14 mouse cellular contexts compared by ENCODE assay signal in genomic region chr19:57161978-57162727, GRCm38 (mm10).
DNase-seq lines count a peak whose midpoint lies in the region; ATAC-seq and TF ChIP-seq lines count a peak whose summit lies in the region.
"Had no signal": no experiment of that assay in that cellular context is flagged by ENCODE, and none has a peak within 500 bp of the region (broad histone marks: within the 10 kb centered on the region; RNA-seq: fewer than 3 reads in every experiment).

No protein-coding gene starts in this region.

- DNase-seq in cerebellum, adult 11-12 months, result peak; percentile 72
- no peak for DNase-seq in cerebellum, adult 11 months
- DNase-seq in heart, adult 8-10 months (ENCODE audit: low spot score), result no peak
- no peak for DNase-seq in neural tube, embryonic 10.5 days (ENCODE audit: extremely low spot score, low spot score)
- no peak for DNase-seq in heart, postnatal 0 days (ENCODE audit: low spot score)
- DNase-seq in kidney, adult 8-10 months, result no peak

- no peak for TF ChIP-seq CTCF in heart, postnatal 0 days (IDR thresholded peaks at IDR 0.05; ENCODE audit: low read depth)

- H3K9me3 ChIP-seq in heart, embryonic 12.5 days (replicated peaks), result no peaks in the 10 kb centered on the region
- no peaks in the 10 kb centered on the region for H3K9me3 ChIP-seq in neural tube, embryonic 15.5 days (replicated peaks)
- no peaks in the 10 kb centered on the region for H3K9me3 ChIP-seq in heart, postnatal 0 days (replicated peaks; ENCODE audit: control insufficient read depth, low read length)
- H3K9me3 ChIP-seq: hindbrain, embryonic 13.5 days; lung, embryonic 15.5 days; megakaryocyte, embryonic 14.5 days had no signal

- H3K9ac ChIP-seq in heart, embryonic 12.5 days, result peak overlapping the region; percentile 42
- H3K9ac ChIP-seq in neural tube, embryonic 15.5 days (replicated peaks), result no peak overlapping the region
- H3K9ac ChIP-seq in heart, postnatal 0 days (replicated peaks; ENCODE audit: low read depth, low read length), result no peak overlapping the region
- H3K9ac ChIP-seq: hindbrain, embryonic 13.5 days; lung, embryonic 15.5 days had no signal

- peak; percentile 26; the same call in 1 of the 2 replicates for ATAC-seq in heart, embryonic 12.5 days (ENCODE audit: insufficient number of reproducible peaks, low FRiP score)
- no peak for ATAC-seq in neural tube, embryonic 15.5 days (ENCODE audit: low FRiP score)
- ATAC-seq in heart, postnatal 0 days (ENCODE audit: insufficient read depth, low read depth), result no peak
- ATAC-seq: Patski had no signal

- no peaks in the 10 kb centered on the region for H3K36me3 ChIP-seq in heart, embryonic 12.5 days
- H3K36me3 ChIP-seq in neural tube, embryonic 15.5 days, result no peaks in the 10 kb centered on the region
- 0 out of 2 replicates have a peak, but pooled peaks cover 3% of the 10 kb centered on the region for H3K36me3 ChIP-seq in heart, postnatal 0 days (replicated peaks; ENCODE audit: control insufficient read depth, insufficient read depth, low read length)
- H3K36me3 ChIP-seq: hindbrain, embryonic 13.5 days; lung, embryonic 15.5 days had no signal

- H3K4me1 ChIP-seq in heart, embryonic 12.5 days (replicated peaks), result peaks cover 50% of the 10 kb centered on the region
- H3K4me1 ChIP-seq in neural tube, embryonic 15.5 days, result no peaks in the 10 kb centered on the region
- peaks cover 46% of the 10 kb centered on the region for H3K4me1 ChIP-seq in heart, postnatal 0 days (ENCODE audit: control insufficient read depth, insufficient read depth)
- H3K4me1 ChIP-seq: hindbrain, embryonic 13.5 days; lung, embryonic 15.5 days; megakaryocyte, embryonic 14.5 days had no signal

- peak overlapping the region; percentile 99 for H3K27ac ChIP-seq in heart, embryonic 12.5 days (ENCODE audit: poor library complexity, severe bottlenecking)
- H3K27ac ChIP-seq in neural tube, embryonic 15.5 days (replicated peaks), result peak overlapping the region; percentile 28; the same call in 1 of the 2 replicates
- H3K27ac ChIP-seq in heart, postnatal 0 days (ENCODE audit: low read depth), result peak overlapping the region; percentile 92
- H3K27ac ChIP-seq: hindbrain, embryonic 13.5 days; lung, embryonic 15.5 days; stomach, postnatal 0 days had no signal

- H3K4me3 ChIP-seq in heart, embryonic 12.5 days, result no peak overlapping the region
- no peak overlapping the region for H3K4me3 ChIP-seq in neural tube, embryonic 15.5 days (replicated peaks)
- no peak overlapping the region for H3K4me3 ChIP-seq in heart, postnatal 0 days (ENCODE audit: low read depth, low read length)
- H3K4me3 ChIP-seq: hindbrain, embryonic 13.5 days; lung, embryonic 15.5 days; megakaryocyte, embryonic 14.5 days had no signal

- no peaks in the 10 kb centered on the region for H3K27me3 ChIP-seq in heart, embryonic 12.5 days (replicated peaks)
- H3K27me3 ChIP-seq in neural tube, embryonic 15.5 days (replicated peaks), result no peaks in the 10 kb centered on the region; the same call in 1 of the 2 replicates
- no peaks in the 10 kb centered on the region for H3K27me3 ChIP-seq in heart, postnatal 0 days (ENCODE audit: control insufficient read depth, insufficient read depth, low read length)
- H3K27me3 ChIP-seq: lung, embryonic 15.5 days; Patski had no signal

- TF ChIP-seq EP300 in heart, postnatal 0 days (IDR thresholded peaks at IDR 0.05; ENCODE audit: low read depth), result no peak

- WGBS in heart, embryonic 12.5 days, result 58% methylated on average over 11 of the region's 11 CpGs
- WGBS in neural tube, embryonic 15.5 days, result 84% methylated on average over 11 of the region's 11 CpGs
- 55% methylated on average over 11 of the region's 11 CpGs for WGBS in heart, postnatal 0 days

- no peak overlapping the region for H3K4me2 ChIP-seq in heart, embryonic 12.5 days
- H3K4me2 ChIP-seq in neural tube, embryonic 15.5 days, result no peak overlapping the region
- no peak overlapping the region for H3K4me2 ChIP-seq in heart, postnatal 0 days (ENCODE audit: low read depth, low read length)
- H3K4me2 ChIP-seq: hindbrain, embryonic 13.5 days; liver, embryonic 11.5 days; lung, embryonic 15.5 days had no signal

Comparison
In these comparisons a context has a peak if more than half of its experiments do, and no peak if none do; other contexts are left out.
1. H3K27ac ChIP-seq: peak in every context shown above with its lines; median percentile 99 in heart, embryonic 12.5 days; 92 in heart, postnatal 0 days; 28 in neural tube, embryonic 15.5 days.